In genomic region chr7:142481186-142481567, GRCm38 (mm10) we compare ENCODE assay signal across 8 mouse cellular contexts. TPM values are rescaled to one million over a fixed set of nuclear protein-coding genes. Genes with fewer than 3 reads are reported as not detected.
DNase-seq lines count a peak whose midpoint lies in the region; ATAC-seq and TF ChIP-seq lines count a peak whose summit lies in the region.

No protein-coding gene starts in this region.

- peaks cover 16% of the 10 kb centered on the region for H3K4me1 ChIP-seq in liver, postnatal 0 days (ENCODE audit: insufficient read depth)
- peaks cover 22% of the 10 kb centered on the region for H3K4me1 ChIP-seq in neural tube, embryonic 15.5 days

- H3K4me2 ChIP-seq in liver, postnatal 0 days (ENCODE audit: low read depth, low read length): peak overlapping the region; percentile 59
- H3K4me2 ChIP-seq in neural tube, embryonic 15.5 days: peak overlapping the region; percentile 57

- H3K36me3 ChIP-seq in liver, postnatal 0 days (replicated peaks; ENCODE audit: insufficient read depth, low read length): 0 out of 2 replicates have a peak, but pooled peaks cover 3% of the 10 kb centered on the region
- H3K36me3 ChIP-seq in neural tube, embryonic 15.5 days: no peaks in the 10 kb centered on the region

- peak overlapping the region; percentile 30; the same call in 1 of the 2 replicates for H3K9ac ChIP-seq in liver, postnatal 0 days (replicated peaks)
- H3K9ac ChIP-seq in neural tube, embryonic 15.5 days (replicated peaks): peak overlapping the region; percentile 45

- TF ChIP-seq EP300 in liver, postnatal 0 days (IDR thresholded peaks at IDR 0.05; ENCODE audit: low read depth): no peak

- no peaks in the 10 kb centered on the region for H3K9me3 ChIP-seq in liver, postnatal 0 days (ENCODE audit: low read length)
- H3K9me3 ChIP-seq in neural tube, embryonic 15.5 days (replicated peaks): no peaks in the 10 kb centered on the region

- intact Hi-C loops in gastrocnemius, postnatal 36 days (cut with DNase I): no loop called here

- peak; percentile 80 for TF ChIP-seq CTCF in liver, postnatal 0 days (IDR thresholded peaks at IDR 0.05; ENCODE audit: low read depth)

- ATAC-seq in liver, postnatal 0 days: peak; percentile 52; the same call in 1 of the 2 replicates
- no peak; the same call in 1 of the 2 replicates for ATAC-seq in neural tube, embryonic 15.5 days (ENCODE audit: low FRiP score)

- 9% methylated on average over 5 of the region's 5 CpGs for WGBS in liver, postnatal 0 days (ENCODE audit: insufficient replicate concordance)
- WGBS in neural tube, embryonic 15.5 days: 4% methylated on average over 5 of the region's 5 CpGs

- H3K27me3 ChIP-seq in liver, postnatal 0 days (ENCODE audit: insufficient read depth, low read length): no peaks in the 10 kb centered on the region
- H3K27me3 ChIP-seq in neural tube, embryonic 15.5 days (replicated peaks): no peaks in the 10 kb centered on the region; the same call in 1 of the 2 replicates

- H3K4me3 ChIP-seq in liver, postnatal 0 days (ENCODE audit: low read depth, low read length): no peak overlapping the region
- peak overlapping the region; percentile 22; the same call in 1 of the 2 replicates for H3K4me3 ChIP-seq in neural tube, embryonic 15.5 days (replicated peaks)

- peak; percentile 58 to 66 for DNase-seq in layer of hippocampus, postnatal 10 days (ENCODE audit: low spot score in 2 of 2)
- no peak for DNase-seq in layer of hippocampus, adult 9-10 months (ENCODE audit: low spot score)
- DNase-seq in cerebellum, postnatal 36 days: peak; percentile 52 to 60
- peak; percentile 69 to 75 for DNase-seq in gastrocnemius, postnatal 36 days
- DNase-seq in induced T-regulatory cell, adult 2 months (ENCODE audit: low read depth): peak; percentile 28
- peak; percentile 80 for DNase-seq in liver, postnatal 0 days
- no peak for DNase-seq in spleen, adult 18-20 months

- peak overlapping the region; percentile 49; the same call in 1 of the 2 replicates for H3K27ac ChIP-seq in liver, postnatal 0 days (ENCODE audit: low read depth)
- H3K27ac ChIP-seq in neural tube, embryonic 15.5 days (replicated peaks): peak overlapping the region; percentile 78

RNA-seq across cellular contexts. Expression of gene Tnnt3, which starts 17.5 kb away (rescaled TPM):
- under 1 TPM; 0.82 to 0.96 TPM for total RNA-seq in layer of hippocampus, postnatal 10 days (2021)
- over 10,000 TPM; 32,612 to 32,921 TPM for total RNA-seq in gastrocnemius, postnatal 36 days (2021)
- polyA plus RNA-seq in liver, postnatal 0 days (2015; fragmentation: Nextera tagmentation; extraction: Ambion mirVana): 3.6 and 72.5 TPM in 2 replicates
- 14.9 and 26.9 TPM in 2 replicates for polyA plus RNA-seq in neural tube, embryonic 15.5 days (2015; fragmentation: Nextera tagmentation; extraction: Ambion mirVana)

RNA-seq across cellular contexts. Expression of gene Lsp1, which starts 20.6 kb away (rescaled TPM):
- 1 to 10 TPM; 3.6 to 5.0 TPM for total RNA-seq in layer of hippocampus, postnatal 10 days (2021)
- total RNA-seq in gastrocnemius, postnatal 36 days (2021): 10 to 100 TPM; 37.2 to 75.3 TPM
- 31.5 and 33.6 TPM in 2 replicates for polyA plus RNA-seq in liver, postnatal 0 days (2015; fragmentation: Nextera tagmentation; extraction: Ambion mirVana)
- 6.9 and 58.6 TPM in 2 replicates for polyA plus RNA-seq in neural tube, embryonic 15.5 days (2015; fragmentation: Nextera tagmentation; extraction: Ambion mirVana)

RNA-seq across cellular contexts. Expression of gene Tnni2, which starts 39.6 kb away (rescaled TPM):
- not detected for total RNA-seq in layer of hippocampus, postnatal 10 days (2021)
- over 10,000 TPM; 17,613 to 18,280 TPM for total RNA-seq in gastrocnemius, postnatal 36 days (2021)
- 6.9 and 72.7 TPM in 2 replicates for polyA plus RNA-seq in liver, postnatal 0 days (2015; fragmentation: Nextera tagmentation; extraction: Ambion mirVana)
- 16.4 and 24.8 TPM in 2 replicates for polyA plus RNA-seq in neural tube, embryonic 15.5 days (2015; fragmentation: Nextera tagmentation; extraction: Ambion mirVana)

RNA-seq across cellular contexts. Expression of gene Syt8, which starts 46.5 kb away (rescaled TPM):
- not detected for total RNA-seq in layer of hippocampus, postnatal 10 days (2021)
- total RNA-seq in gastrocnemius, postnatal 36 days (2021): not detected
- not detected in 2 replicates for polyA plus RNA-seq in liver, postnatal 0 days (2015; fragmentation: Nextera tagmentation; extraction: Ambion mirVana)
- polyA plus RNA-seq in neural tube, embryonic 15.5 days (2015; fragmentation: Nextera tagmentation; extraction: Ambion mirVana): 0.14 TPM in 1 of 2 replicates, not detected in the other

RNA-seq across cellular contexts. Expression of gene Mrpl23, which starts 51.3 kb away (rescaled TPM):
- total RNA-seq in layer of hippocampus, postnatal 10 days (2021): 10 to 100 TPM in 1 of 2 experiments, 1 to 10 TPM in 1; 8.4 to 12.9 TPM
- 1 to 10 TPM; 1.8 to 6.1 TPM for total RNA-seq in gastrocnemius, postnatal 36 days (2021)
- 18.7 and 19.3 TPM in 2 replicates for polyA plus RNA-seq in liver, postnatal 0 days (2015; fragmentation: Nextera tagmentation; extraction: Ambion mirVana)
- polyA plus RNA-seq in neural tube, embryonic 15.5 days (2015; fragmentation: Nextera tagmentation; extraction: Ambion mirVana): 21.0 and 27.9 TPM in 2 replicates

Comparison
In these comparisons a context has a peak if more than half of its experiments do, and no peak if none do; other contexts are left out.
1. DNase-seq: peak in layer of hippocampus, postnatal 10 days (2 of 2), cerebellum, postnatal 36 days (2 of 2), gastrocnemius, postnatal 36 days (2 of 2), induced T-regulatory cell, adult 2 months (single experiment) and liver, postnatal 0 days (single experiment); none in layer of hippocampus, adult 9-10 months (single experiment) and spleen, adult 18-20 months (0 of 2).
2. RNA of gene Tnnt3, which starts 17.5 kb away (total RNA-seq): 32,612 to 32,921 TPM in gastrocnemius, postnatal 36 days; 0.82 to 0.96 TPM in layer of hippocampus, postnatal 10 days; every median in the first group is over 1,000 times any median in the second.
3. RNA of gene Lsp1, which starts 20.6 kb away (total RNA-seq): 37.2 to 75.3 TPM in gastrocnemius, postnatal 36 days; 3.6 to 5.0 TPM in layer of hippocampus, postnatal 10 days; every median in the first group is over 4 times any median in the second.
4. RNA of gene Tnni2, which starts 39.6 kb away (total RNA-seq): 17,613 to 18,280 TPM in gastrocnemius, postnatal 36 days; not detected in layer of hippocampus, postnatal 10 days; every median in the first group is over 1,000 times any median in the second.